Mouse (Mus musculus) left cerebral cortex, adult 2 months (tissue): ENCODE measurements at regions not wholly inside any gene's neighbourhood (a gene's known extent, or its start where the extent isn't known, plus 50 kb on each side); places are given as distances from the start of the nearest gene placed in this dataset.
"Not testable (repeated sequence)": the region's sequence is repeated elsewhere in the genome, so short reads cannot be mapped to it uniquely, and the experiment has no call there.

Experiments
- DNase-seq, 2 experiments: peaks; one replicate each; pipeline ENCODE4 v3.0.0; 2021 to 2022; ENCODE audit warnings: low spot score in 2 of 2, mixed read lengths in 1 of 2; ENCODE audit errors: extremely low spot score in 1 of 2
- H3K27ac ChIP-seq: fragments of 200-600 bp; 2 replicates; pipeline ENCODE4 v1.8.1; 2022
- H3K4me3 ChIP-seq: fragments of 200-600 bp; 2 replicates; pipeline ENCODE4 v1.8.1; 2022
- CTCF ChIP-seq: fragments of 200-600 bp; IDR thresholded peaks from 2 replicates; pipeline ENCODE4 v1.8.1; 2022; ENCODE audit warnings: antibody characterized with exemption, mild to moderate bottlenecking, moderate library complexity
- intact Hi-C: fragments of 180-260 bp; cut with DNase I; formaldehyde crosslinking; loops from one replicate; pipeline ENCODE4 v1.15.1; 2025

- Histone ChIP-seq H3K27ac (no peak overlapping the region), H3K4me3 (no peak overlapping the region)
- TF ChIP-seq CTCF: no peak
- no peak for DNase-seq
- intact Hi-C loops: no loop called here
These were observed 418.1 kb upstream of the Slc10a2 start for GRCm38 (mm10) chr8:5523281-5523680.

- no peak overlapping the region for H3K27ac ChIP-seq
- H3K4me3 ChIP-seq: no peak overlapping the region
- DNase-seq: no peak
- intact Hi-C loops: no loop called here
- no peak for TF ChIP-seq CTCF
These were observed 390.7 kb upstream of the Slc10a2 start for GRCm38 (mm10) chr8:5495861-5496260.

- no peak for TF ChIP-seq CTCF
- intact Hi-C loops: no loop called here
- no peak overlapping the region for H3K27ac ChIP-seq
- no peak for DNase-seq
- H3K4me3 ChIP-seq: no peak overlapping the region
These were observed 385.3 kb upstream of the Slc10a2 start for GRCm38 (mm10) chr8:5490491-5490890.

GRCm38 (mm10) chr8:5482938-5483337 is 377.8 kb upstream of the Slc10a2 start:
- no peak for DNase-seq
- no peak overlapping the region for H3K27ac ChIP-seq
- H3K4me3 ChIP-seq: no peak overlapping the region
- intact Hi-C loops: no loop called here
- no peak for TF ChIP-seq CTCF

- H3K4me3 ChIP-seq: no peak overlapping the region
- intact Hi-C loops: no loop called here
- TF ChIP-seq CTCF: no peak
- H3K27ac ChIP-seq: no peak overlapping the region
- no peak for DNase-seq
These were observed 367.8 kb upstream of the Slc10a2 start for GRCm38 (mm10) chr8:5472999-5473398.

- intact Hi-C loops: no loop called here
- no peak for DNase-seq
- TF ChIP-seq CTCF: no peak
- H3K4me3 ChIP-seq: no peak overlapping the region
- no peak overlapping the region for H3K27ac ChIP-seq
These were observed 367.4 kb upstream of the Slc10a2 start for GRCm38 (mm10) chr8:5472582-5472981.

- no peak for TF ChIP-seq CTCF
- H3K27ac ChIP-seq: no peak overlapping the region
- H3K4me3 ChIP-seq: no peak overlapping the region
- intact Hi-C loops: no loop called here
- no peak for DNase-seq
These were observed 352.5 kb upstream of the Slc10a2 start for GRCm38 (mm10) chr8:5457619-5458018.

GRCm38 (mm10) chr8:5453469-5453868 is 348.3 kb upstream of the Slc10a2 start:
- TF ChIP-seq CTCF: no peak
- no peak overlapping the region for H3K4me3 ChIP-seq
- DNase-seq: no peak
- H3K27ac ChIP-seq: no peak overlapping the region
- intact Hi-C loops: no loop called here

GRCm38 (mm10) chr8:5442243-5442642 is 337.1 kb upstream of the Slc10a2 start:
- H3K27ac ChIP-seq, intact Hi-C loops, DNase-seq, H3K4me3 ChIP-seq: not testable (repeated sequence)

GRCm38 (mm10) chr8:5440404-5440803 is 335.3 kb upstream of the Slc10a2 start:
- H3K4me3 ChIP-seq, DNase-seq, H3K27ac ChIP-seq, intact Hi-C loops: not testable (repeated sequence)

GRCm38 (mm10) chr8:5439054-5439453 is 333.9 kb upstream of the Slc10a2 start:
- intact Hi-C loops: no loop called here
- Histone ChIP-seq H3K4me3 (no peak overlapping the region), H3K27ac (no peak overlapping the region)
- no peak for DNase-seq
- TF ChIP-seq CTCF: no peak

- H3K4me3 ChIP-seq: no peak overlapping the region
- intact Hi-C loops: no loop called here
- no peak for DNase-seq
- no peak for TF ChIP-seq CTCF
- no peak overlapping the region for H3K27ac ChIP-seq
These were observed 323.3 kb upstream of the Slc10a2 start for GRCm38 (mm10) chr8:5428303-5428971.

- H3K4me3 ChIP-seq, H3K27ac ChIP-seq, DNase-seq, intact Hi-C loops: not testable (repeated sequence)
These were observed 311.7 kb upstream of the Slc10a2 start for GRCm38 (mm10) chr8:5416841-5417240.

GRCm38 (mm10) chr8:5384851-5385250 is 279.7 kb upstream of the Slc10a2 start:
- DNase-seq: no peak
- TF ChIP-seq CTCF: no peak
- intact Hi-C loops: no loop called here
- Histone ChIP-seq H3K27ac (no peak overlapping the region), H3K4me3 (no peak overlapping the region)
